Mouse (Mus musculus) lung, postnatal 0 days (tissue): ENCODE measurements around the gene Arfgap3.

Experiments
- CTCF ChIP-seq: IDR thresholded peaks from 2 replicates; pipeline ENCODE4 v1.5.1; 2016; ENCODE audit warnings: antibody characterized with exemption, mild to moderate bottlenecking
- EP300 ChIP-seq: IDR thresholded peaks from 2 replicates; pipeline ENCODE4 v1.6.1; 2016; ENCODE audit warnings: antibody characterized with exemption, mild to moderate bottlenecking, control low read depth

- TF ChIP-seq CTCF (no peak), EP300 (no peak)
These were observed 37.9 kb upstream of the Arfgap3 start for GRCm38 (mm10) chr15:83387911-83388310.
